In genomic region chr1:90287251-90287650, GRCm38 (mm10) we compare ENCODE assay signal across 28 mouse cellular contexts.
DNase-seq lines count a peak whose midpoint lies in the region; ATAC-seq and TF ChIP-seq lines count a peak whose summit lies in the region.
"Had no signal": no experiment of that assay in that cellular context is flagged by ENCODE, and none has a peak within 500 bp of the region (broad histone marks: within the 10 kb centered on the region; RNA-seq: fewer than 3 reads in every experiment).

No protein-coding gene starts in this region.

- no peak overlapping the region for H3K4me3 ChIP-seq in liver, embryonic 11.5 days (ENCODE audit: low read depth, low read length)
- H3K4me3 ChIP-seq in embryonic facial prominence, embryonic 15.5 days (replicated peaks), result no peak overlapping the region
- H3K4me3 ChIP-seq in limb, embryonic 10.5 days, result no peak overlapping the region
- H3K4me3 ChIP-seq in stomach, postnatal 0 days (ENCODE audit: low read depth, low read length), result no peak overlapping the region
- H3K4me3 ChIP-seq: limb, embryonic 12.5 days; megakaryocyte, embryonic 14.5 days; midbrain, embryonic 12.5 days; myocyte had no signal

- H3K36me3 ChIP-seq in liver, embryonic 11.5 days (ENCODE audit: control insufficient read depth, insufficient read depth, low read length), result no peaks in the 10 kb centered on the region
- H3K36me3 ChIP-seq in embryonic facial prominence, embryonic 15.5 days, result no peaks in the 10 kb centered on the region
- H3K36me3 ChIP-seq in limb, embryonic 10.5 days, result no peaks in the 10 kb centered on the region
- H3K36me3 ChIP-seq in stomach, postnatal 0 days (ENCODE audit: control insufficient read depth, insufficient read depth, low read length), result no peaks in the 10 kb centered on the region
- H3K36me3 ChIP-seq: limb, embryonic 12.5 days; midbrain, embryonic 12.5 days had no signal

- no peaks in the 10 kb centered on the region for H3K9me3 ChIP-seq in liver, embryonic 11.5 days (ENCODE audit: control insufficient read depth, low read length)
- H3K9me3 ChIP-seq in embryonic facial prominence, embryonic 15.5 days (replicated peaks), result no peaks in the 10 kb centered on the region
- no peaks in the 10 kb centered on the region for H3K9me3 ChIP-seq in limb, embryonic 10.5 days (replicated peaks)
- H3K9me3 ChIP-seq in stomach, postnatal 0 days (ENCODE audit: control insufficient read depth, low read length), result no peaks in the 10 kb centered on the region
- H3K9me3 ChIP-seq: limb, embryonic 12.5 days; midbrain, embryonic 12.5 days had no signal

- H3K27ac ChIP-seq in liver, embryonic 11.5 days (ENCODE audit: low read depth, low read length), result no peak overlapping the region
- 0 out of 2 replicates have a peak overlapping the region, but pooled peaks have one; percentile 5 for H3K27ac ChIP-seq in embryonic facial prominence, embryonic 15.5 days (replicated peaks)
- H3K27ac ChIP-seq in limb, embryonic 10.5 days, result peak overlapping the region; percentile 37; the same call in 1 of the 2 replicates
- H3K27ac ChIP-seq in stomach, postnatal 0 days (replicated peaks), result 0 out of 2 replicates have a peak overlapping the region, but pooled peaks have one; percentile 19
- H3K27ac ChIP-seq: hindbrain, embryonic 14.5 days; kidney, postnatal 0 days; limb, embryonic 12.5 days; midbrain, embryonic 12.5 days had no signal

- no peak overlapping the region for H3K4me2 ChIP-seq in liver, embryonic 11.5 days
- H3K4me2 ChIP-seq in embryonic facial prominence, embryonic 15.5 days (replicated peaks), result no peak overlapping the region
- no peak overlapping the region for H3K4me2 ChIP-seq in stomach, postnatal 0 days (replicated peaks; ENCODE audit: low read depth)
- H3K4me2 ChIP-seq: heart, embryonic 11.5 days; hindbrain, embryonic 14.5 days; limb, embryonic 12.5 days; midbrain, embryonic 12.5 days had no signal

- H3K27me3 ChIP-seq in liver, embryonic 11.5 days (replicated peaks; ENCODE audit: control insufficient read depth, insufficient read depth, low read length), result no peaks in the 10 kb centered on the region
- no peaks in the 10 kb centered on the region for H3K27me3 ChIP-seq in embryonic facial prominence, embryonic 15.5 days
- H3K27me3 ChIP-seq in limb, embryonic 10.5 days (ENCODE audit: low read depth, poor library complexity, severe bottlenecking), result 0 out of 2 replicates have a peak, but pooled peaks cover 8% of the 10 kb centered on the region
- no peaks in the 10 kb centered on the region for H3K27me3 ChIP-seq in stomach, postnatal 0 days (ENCODE audit: control insufficient read depth, insufficient read depth, low read length)
- H3K27me3 ChIP-seq: megakaryocyte, embryonic 14.5 days had no signal

- TF ChIP-seq CTCF in stomach, postnatal 0 days (IDR thresholded peaks at IDR 0.05; ENCODE audit: low read depth), result no peak

- no peak for ATAC-seq in liver, embryonic 11.5 days (replicated peaks; ENCODE audit: low FRiP score)
- no peak for ATAC-seq in embryonic facial prominence, embryonic 15.5 days (ENCODE audit: insufficient number of reproducible peaks, low FRiP score, low TSS enrichment, low read depth)
- no peak for ATAC-seq in stomach, postnatal 0 days (ENCODE audit: low FRiP score, low TSS enrichment)
- ATAC-seq: forebrain, postnatal 0 days; lung, postnatal 0 days had no signal

- peak; percentile 67 for DNase-seq in liver
- no peak for DNase-seq in liver, embryonic 11.5 days (ENCODE audit: low spot score)
- DNase-seq in limb, embryonic 10.5 days (ENCODE audit: low spot score), result no peak
- DNase-seq in stomach, postnatal 0 days (ENCODE audit: low spot score), result no peak
- DNase-seq in natural killer cell, adult 2 months (ENCODE audit: low spot score in 2 of 2), result no peak
- no peak for DNase-seq in neural tube, embryonic 10.5 days (ENCODE audit: extremely low spot score, low spot score)
- DNase-seq: adrenal gland, adult 8-10 months; B cell, adult 2 months; cerebellum, adult 2 months; cerebellum, postnatal 14 days; forebrain, postnatal 0 days; gastrocnemius, postnatal 10 days; heart, postnatal 36 days; kidney, adult 8-10 months; kidney, postnatal 4 days; lung, adult 18-20 months; lung, postnatal 4 days; thymus, adult 18-20 months; thymus, postnatal 25 days had no signal

- no peak for TF ChIP-seq EP300 in stomach, postnatal 0 days (optimal IDR thresholded peaks at IDR 0.05)

- H3K4me1 ChIP-seq in liver, embryonic 11.5 days (replicated peaks; ENCODE audit: control insufficient read depth, insufficient read depth, low read length), result peaks cover 31% of the 10 kb centered on the region
- peaks cover 53% of the 10 kb centered on the region for H3K4me1 ChIP-seq in embryonic facial prominence, embryonic 15.5 days
- peaks cover 54% of the 10 kb centered on the region for H3K4me1 ChIP-seq in limb, embryonic 10.5 days
- 0 out of 2 replicates have a peak, but pooled peaks cover 2% of the 10 kb centered on the region for H3K4me1 ChIP-seq in stomach, postnatal 0 days (replicated peaks; ENCODE audit: control insufficient read depth, insufficient read depth)

- no peak overlapping the region for H3K9ac ChIP-seq in liver, embryonic 11.5 days (ENCODE audit: low read depth, low read length)
- H3K9ac ChIP-seq in embryonic facial prominence, embryonic 15.5 days, result no peak overlapping the region
- no peak overlapping the region for H3K9ac ChIP-seq in stomach, postnatal 0 days (ENCODE audit: low read length)
- H3K9ac ChIP-seq: forebrain, postnatal 0 days; hindbrain, embryonic 14.5 days; limb, embryonic 12.5 days; midbrain, embryonic 12.5 days had no signal

- WGBS in liver, embryonic 11.5 days, result 87% methylated on average over 3 of the region's 3 CpGs
- WGBS in embryonic facial prominence, embryonic 15.5 days, result 70% methylated on average over 3 of the region's 3 CpGs
- WGBS in limb, embryonic 10.5 days, result 84% methylated on average over 3 of the region's 3 CpGs
- WGBS in stomach, postnatal 0 days, result 75% methylated on average over 3 of the region's 3 CpGs
